Mouse (Mus musculus) left cerebral cortex, adult 8-10 months (tissue): ENCODE results near the gene Clcn5. TPM values are rescaled to one million over a fixed set of nuclear protein-coding genes. Genes with fewer than 3 reads are reported as not detected.
A peak's percentile ranks its signal among the peaks of the same experiment; 100 is the strongest.

Experiments
- DNase-seq, 2 experiments: peaks; one replicate each; pipeline ENCODE4 v3.0.0; 2022; ENCODE audit warnings: low spot score in 2 of 2
- total RNA-seq, 4 experiments: library from RNA; stranded (reverse); gene quantifications; 2 replicates each; pipeline ENCODE4 v1.2.4; 2022

Gene Clcn5
- 10 to 100 TPM in 1 of 4 experiments, 1 to 10 TPM in 3; 8.3 to 10.4 (median 9.2) TPM for total RNA-seq

DNA sequence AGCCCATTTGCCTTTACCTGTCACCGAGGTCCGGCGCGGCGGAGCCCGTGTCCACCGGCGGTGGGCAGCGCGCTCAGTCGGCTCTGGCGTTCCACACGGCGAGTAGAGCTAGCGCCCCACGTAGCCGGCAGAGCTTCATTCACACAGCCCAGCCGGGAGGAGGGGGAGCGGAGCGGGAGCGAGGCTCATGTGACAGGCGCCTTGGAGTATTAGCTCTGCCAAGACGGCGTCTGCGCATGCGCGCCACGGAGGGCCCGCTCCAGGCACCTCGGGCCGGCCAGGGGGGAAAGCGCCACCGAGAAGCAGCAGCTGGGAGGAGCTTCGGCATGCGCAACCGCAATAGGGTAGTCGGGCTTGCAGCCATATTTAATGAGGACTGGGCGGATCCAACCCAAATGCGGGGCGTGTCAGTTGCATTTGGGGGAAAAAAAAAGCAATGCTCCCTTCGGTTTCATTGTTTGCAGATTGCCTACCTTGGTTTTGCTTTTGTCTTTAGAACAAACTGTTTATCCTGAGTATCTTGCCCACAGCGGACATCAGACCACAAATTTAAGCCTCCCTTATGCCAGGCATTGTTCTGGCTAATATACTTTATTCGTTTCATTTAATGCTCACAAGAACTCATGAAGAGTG lies at the start of gene Clcn5:
Gene Clcn5, minus strand, starts transcription at position 270 of the 633 bp plus-strand sequence.
- DNase-seq: peak; percentile 69 to 96

DNA sequence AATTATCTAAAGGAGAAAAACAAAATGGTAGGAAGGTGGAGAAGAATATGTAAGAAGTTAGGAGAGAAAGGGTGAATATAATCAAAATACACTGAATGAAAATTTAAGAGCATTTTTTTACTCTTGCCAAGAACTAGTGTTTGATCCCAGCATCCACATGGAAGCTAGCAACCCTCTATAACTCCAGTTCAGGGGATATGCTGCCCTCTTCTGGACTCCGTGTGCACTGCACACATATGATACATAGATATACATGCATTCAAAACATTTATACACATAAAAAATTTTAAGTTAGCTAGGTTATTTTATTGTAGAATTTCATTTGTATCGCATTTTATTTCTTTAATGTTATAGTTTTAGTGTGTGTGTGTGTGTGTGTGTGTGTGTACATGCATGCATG lies 6.3 kb upstream of the Clcn5 start:
- DNase-seq: no peak

DNA sequence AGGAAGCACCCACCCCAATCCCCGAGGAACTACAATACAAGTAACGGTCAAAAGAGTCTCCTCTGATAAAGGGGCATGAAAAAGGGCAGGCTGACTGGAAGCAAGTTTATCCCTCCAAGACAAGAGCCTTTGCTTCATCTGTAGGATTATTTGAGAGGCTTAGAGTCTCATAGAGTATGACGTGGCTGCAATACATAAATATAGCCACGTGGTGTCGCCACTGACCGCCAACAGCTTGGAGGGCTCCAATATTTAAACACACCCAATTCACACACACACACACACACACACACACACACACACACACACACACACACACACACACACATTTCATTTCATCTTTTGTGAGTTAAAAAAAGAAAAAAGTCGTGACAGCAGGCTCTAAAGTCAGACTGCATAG lies 3.1 kb upstream of the Clcn5 start:
- DNase-seq: peak; percentile 36 to 56

DNA sequence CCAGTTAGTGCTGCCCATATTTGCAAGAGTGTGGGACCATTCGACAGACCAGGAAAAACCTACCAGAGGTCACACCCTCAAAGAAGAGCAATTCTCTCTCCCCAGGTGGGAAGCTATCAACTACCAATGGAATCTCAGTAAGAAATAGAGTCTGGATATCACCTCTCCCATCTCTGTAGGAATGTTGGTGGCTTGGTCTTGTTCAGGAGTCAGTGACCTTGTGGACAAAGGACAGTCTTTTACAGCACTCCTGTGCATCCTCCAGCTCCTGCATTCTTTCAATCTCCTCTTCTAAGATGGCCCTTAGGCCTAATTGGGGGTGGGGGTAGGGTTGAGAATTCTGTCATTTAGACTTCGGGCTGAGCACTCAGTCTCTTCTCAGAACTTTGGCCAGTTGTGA lies 1.4 kb upstream of the Clcn5 start:
- no peak for DNase-seq

DNA sequence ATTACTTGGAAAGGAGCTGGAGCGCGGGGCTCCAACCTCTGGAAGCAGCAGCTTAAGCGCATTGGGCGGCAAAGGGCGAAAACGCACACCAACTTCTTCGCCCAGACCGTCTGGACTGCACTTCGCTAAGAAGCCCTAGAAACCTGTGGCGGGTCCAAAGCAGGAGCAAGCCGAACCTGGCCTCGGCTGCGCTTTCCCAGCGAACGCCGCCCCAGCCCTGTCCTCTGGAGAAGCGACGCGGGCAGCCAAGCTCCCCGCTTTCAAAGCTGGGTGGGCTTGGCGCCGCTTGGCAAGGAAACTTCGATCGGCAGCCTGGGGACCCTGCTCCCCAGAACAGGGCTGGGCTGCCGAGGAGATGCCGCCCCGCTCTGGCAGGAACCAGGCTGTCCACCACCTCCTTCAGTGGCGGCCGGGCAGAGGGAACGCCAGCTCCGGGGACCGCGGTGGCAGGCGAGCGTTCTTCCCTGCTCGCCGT lies 570 bp downstream of the Clcn5 start:
- DNase-seq: no peak

DNA sequence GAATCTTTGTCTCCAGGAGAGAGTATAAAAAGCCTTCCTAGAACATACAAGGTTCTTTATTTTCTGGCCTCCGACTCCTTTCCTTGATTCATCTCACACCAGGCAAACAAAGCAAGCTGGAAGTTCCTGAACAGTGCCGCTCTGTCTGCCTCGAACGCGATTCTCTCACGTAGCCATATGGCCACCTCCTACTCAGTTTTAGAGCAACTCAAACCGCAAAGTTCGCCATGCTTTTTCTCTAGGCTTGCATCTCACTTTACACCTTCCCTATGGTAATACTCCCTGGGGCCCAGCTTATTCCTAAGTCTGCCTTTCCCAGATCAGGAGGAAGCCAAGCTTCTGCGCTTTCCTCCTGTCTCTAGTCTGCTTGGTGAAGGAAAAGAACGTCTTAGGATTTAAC lies 4.0 kb downstream of the Clcn5 start:
- peak in 1 of 2 experiments; percentile 61 for DNase-seq

DNA sequence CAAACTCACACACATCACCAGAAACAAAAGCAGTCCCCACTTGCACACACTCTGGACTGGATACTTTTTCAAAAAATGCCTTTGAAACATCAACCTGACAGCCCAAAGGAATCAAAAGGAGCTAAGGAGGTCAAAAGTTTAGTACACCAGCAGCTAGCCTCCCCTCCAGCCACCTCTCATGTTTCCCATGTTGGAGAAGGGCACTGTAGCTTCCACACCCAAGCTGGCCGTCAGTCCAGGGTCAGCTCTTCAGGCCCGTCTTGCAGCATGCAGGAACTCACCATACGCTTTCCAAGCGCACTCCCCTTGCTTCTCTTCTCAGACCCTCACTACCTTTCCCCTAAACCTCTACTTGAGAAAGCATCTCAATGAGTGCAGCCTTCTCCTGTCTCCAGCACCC lies 4.5 kb downstream of the Clcn5 start:
- DNase-seq: no peak

DNA sequence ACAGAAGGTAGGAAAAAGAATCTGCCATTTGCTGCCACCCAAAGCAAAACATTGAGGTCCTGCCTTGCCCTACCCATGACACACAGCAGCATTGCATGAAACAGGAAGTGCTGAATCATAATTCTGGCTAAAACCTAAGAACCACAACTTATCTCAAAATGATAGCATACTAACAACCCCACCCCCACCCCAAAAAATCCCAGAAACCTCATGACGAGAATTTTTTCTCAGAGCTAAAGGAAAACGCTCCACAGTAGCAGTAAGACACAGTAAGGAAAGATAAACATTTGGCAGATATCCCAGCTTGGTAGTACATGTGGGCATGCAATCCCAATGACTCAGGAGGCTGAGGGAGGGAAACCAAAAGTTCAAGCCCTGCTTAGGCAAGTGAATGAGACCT lies 10.9 kb downstream of the Clcn5 start:
- DNase-seq: no peak

DNA sequence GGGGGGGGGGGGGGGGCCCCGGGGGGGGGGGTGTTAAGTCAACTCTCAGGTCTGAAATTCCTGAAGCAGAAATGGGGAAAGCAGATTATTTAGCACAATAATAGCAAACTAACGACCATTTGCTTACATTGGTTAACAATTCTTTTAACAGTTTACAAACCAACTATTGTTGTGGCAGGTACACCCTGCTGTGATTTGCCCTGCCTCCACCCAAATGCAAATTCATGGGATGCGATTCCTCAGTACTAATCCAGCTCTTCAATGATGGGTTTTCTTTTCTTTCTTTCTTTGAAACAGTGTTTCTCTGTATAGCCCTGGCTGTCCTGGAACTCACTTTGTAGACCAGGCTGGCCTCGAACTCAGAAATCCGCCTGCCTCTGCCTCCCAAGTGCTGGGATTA lies 12.3 kb downstream of the Clcn5 start:
- DNase-seq: no peak

DNA sequence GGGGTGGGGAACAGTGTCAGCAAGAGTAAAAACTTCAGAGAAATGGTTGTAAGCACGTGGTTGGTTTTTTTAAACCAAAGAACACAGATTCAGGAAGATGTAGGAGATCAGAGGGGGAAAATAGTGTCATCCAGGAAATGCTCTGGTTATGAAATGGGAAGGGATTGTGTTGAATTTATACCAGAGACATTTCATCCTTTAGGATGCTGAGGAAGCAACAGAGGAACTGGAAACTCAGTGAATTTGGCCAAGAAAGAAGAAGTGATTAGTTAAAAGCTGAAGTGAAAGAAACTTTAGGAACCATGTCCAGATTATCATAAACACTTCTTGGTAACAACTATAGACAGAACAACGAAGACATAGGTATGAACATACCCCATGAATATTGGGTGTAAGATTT lies 26.2 kb downstream of the Clcn5 start:
- DNase-seq: no peak

DNA sequence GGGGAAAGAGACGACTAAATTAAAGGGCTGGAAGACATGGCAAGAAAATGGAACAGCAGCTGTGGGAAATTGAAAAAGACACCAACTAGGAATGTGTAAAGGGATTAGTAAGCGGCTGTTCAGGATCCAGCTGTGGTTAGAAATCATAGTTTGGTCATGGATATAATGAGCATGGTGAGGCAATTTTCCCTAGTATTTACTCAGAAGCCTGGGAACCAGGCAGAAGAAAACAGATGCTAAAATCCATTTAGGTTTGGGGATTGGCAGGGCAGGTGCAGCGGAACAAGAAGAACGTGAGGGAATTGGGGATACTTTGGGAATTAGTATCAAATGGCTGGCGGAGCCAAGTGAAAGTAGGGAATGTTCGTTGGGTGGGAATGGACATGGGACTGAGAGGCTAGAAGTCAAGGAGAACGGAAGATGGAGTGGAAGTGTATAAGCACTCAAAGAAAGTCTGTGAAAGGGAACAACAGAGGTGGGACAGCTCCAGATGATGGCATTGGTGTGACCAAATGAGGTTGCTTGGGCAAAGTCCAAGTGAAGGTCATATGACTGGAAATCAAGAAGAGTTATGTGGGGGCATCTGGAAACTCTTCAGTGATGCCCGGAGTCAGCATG lies 26.9 kb downstream of the Clcn5 start:
- DNase-seq: no peak

DNA sequence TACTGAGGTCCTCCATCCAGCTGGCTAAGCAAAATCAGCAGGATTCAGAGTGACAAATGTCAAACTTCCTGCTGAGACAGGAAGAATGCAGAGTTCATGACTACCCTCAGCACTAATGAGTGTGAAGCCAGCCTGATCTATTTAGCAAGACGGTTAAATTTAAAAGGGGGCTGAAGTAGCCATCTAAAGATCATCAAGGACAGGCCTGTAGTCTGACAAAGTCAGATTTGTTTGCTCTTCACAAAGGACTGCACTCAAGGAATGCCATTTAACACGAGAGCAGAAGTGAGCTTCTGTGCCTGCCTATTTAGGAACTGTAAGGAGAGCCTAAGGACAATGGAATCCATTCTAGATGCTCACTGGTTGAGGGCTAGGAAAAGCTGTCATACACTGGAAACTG lies 30.2 kb downstream of the Clcn5 start:
- DNase-seq: no peak

DNA sequence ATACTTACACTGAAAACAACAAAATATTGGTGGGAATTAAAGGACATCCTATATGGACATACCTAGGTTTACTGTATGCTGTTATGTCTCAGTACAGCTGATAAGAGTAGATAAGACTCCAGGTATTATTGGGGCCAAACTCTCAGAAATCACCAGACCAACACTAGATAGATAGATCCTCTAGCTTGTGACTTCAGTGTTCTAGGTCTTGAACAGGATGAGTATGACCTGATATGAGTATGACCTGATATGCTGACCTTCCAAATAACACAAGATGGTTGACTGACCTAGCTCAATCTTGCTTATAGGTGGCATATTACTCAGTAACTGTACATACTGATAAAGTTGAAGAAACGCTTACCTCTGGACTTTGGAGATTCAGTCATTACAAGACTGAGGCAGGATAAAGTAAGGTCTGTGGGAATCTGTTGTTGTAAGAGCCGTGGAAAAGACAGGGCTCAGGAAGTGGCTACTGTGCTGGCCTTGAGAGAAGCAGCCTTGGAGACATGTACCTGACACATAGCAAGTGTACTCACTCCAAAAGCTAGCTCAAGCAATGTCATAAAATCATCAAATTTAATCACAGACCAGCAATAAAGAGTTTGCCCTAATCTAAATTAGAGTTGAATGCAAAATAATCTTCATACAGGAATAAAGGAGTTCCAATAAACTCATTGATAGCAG lies 32.0 kb downstream of the Clcn5 start:
- no peak for DNase-seq

DNA sequence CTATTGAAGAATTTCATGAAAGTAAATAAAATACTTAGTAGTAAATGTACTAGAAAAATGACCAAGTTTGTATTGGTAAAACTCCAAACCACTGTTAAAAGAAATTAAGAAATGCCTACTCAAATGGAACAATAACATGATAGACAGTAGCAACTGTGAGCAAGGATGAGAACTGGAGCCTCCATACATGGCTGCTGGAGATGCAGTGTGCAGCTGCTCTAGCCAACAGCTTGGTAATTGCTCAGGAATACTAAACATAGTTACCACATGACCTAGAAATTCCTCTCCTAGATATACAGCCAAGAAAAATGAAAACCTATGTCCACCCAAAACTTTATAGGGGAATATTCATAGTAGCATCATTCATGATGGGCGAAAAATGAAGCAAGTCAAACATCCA lies 36.5 kb downstream of the Clcn5 start:
- DNase-seq: no peak

DNA sequence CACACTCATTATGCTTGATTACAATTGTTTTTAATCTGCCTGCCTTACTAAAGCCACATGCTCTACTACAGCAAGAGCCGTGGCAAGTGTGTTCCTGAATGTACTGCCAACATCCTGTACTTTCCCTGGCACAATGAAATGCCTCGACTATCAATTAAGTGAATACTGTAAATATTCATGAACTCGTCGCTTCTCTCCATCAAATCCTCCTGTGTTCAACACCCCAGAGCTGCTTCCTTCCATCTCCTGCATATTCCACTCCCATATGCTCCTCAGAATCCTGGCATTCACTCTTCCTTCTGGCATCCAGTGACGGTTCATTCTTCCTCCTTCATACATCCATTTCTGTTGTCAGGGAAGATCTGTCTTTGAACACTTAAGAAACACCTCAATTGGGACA lies 39.4 kb downstream of the Clcn5 start:
- DNase-seq: no peak

DNA sequence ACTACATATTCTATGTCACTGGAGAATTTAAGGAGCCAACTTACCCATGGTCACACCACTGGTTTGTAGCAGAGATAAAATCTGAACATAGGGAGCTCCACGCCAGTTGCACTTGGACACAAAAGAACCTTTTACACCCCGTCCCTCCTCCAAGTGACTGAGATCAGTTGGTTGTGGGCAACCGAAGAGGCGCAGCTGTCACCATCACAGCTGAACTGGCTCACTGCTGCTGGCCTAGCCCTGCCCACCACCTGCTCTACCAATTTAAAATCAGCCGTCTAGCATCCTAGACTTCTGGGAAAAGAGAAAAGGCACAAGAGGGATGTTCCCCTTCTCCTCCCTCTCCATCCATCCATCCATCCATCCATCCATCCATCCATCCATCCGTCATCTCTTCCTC lies 42.6 kb downstream of the Clcn5 start:
- no peak for DNase-seq

DNA sequence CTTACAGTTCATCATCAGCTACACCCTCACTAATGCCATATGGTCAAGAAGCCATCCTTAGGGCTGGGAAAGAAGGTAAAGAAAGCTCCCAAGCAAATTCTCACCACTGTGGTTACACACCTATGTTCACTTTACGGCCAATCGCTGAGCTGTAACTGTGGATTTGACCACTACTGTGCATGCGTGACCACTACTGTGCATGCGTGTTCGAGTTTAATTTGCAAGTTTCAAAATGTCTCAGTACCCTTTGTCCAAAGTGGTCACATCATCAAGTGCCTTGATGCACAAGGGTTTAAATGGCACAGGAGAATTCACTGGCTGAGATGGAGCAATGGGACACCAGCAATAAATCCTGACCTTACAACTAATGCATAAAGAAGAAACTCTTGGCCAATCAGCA lies 58.0 kb downstream of the Clcn5 start:
- DNase-seq: no peak

DNA sequence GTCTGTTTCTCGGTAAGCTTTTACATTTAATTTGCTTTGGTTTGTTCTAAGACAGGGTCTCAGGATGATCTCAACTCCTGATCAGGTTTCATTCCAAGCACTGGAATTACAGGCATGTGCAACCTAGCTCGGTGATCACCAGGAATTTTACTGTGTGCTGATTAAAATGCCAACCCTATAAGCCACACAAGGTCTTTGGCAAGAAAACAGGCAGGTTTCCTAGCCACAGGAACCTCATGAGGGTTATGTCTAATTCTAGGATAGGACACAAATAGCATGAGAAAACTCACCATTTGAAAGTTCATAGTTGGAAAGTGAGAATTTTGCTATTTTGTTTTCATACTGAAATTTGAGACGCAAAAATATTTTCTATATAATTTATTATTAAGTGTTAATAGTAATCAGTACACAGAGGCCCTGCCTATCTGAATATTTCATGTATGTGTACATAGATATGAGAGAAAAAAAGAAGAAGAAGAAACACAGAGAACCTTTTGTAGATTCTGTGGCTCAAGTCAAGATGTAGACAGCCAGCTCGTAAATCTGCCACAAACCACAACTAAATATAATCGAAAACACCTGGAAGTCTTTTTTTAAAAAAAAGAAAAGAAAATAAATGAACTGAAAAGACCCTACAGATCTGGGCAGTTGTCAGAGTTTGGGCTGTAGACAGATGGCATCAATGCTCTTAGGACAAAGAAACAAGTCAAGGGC lies 58.6 kb downstream of the Clcn5 start:
- DNase-seq: no peak

DNA sequence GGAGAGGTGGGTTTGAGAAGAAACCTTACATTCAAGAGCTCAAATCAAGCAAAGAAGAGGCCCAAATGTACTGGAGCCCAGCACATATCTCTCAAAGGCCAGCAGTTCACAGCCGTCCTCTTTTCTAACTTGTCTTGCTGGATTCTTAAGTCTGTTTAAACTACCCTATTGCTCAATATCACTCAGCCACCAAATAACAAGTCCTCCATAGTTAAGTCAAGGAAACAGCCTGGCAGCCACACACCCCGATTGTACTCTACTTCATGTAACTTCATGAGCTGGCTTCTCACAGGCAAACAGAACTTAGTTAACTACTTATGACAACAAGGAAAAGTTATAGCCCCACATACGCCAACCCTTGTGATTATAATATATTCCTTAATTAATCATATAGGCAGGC lies 59.4 kb downstream of the Clcn5 start:
- DNase-seq: no peak

DNA sequence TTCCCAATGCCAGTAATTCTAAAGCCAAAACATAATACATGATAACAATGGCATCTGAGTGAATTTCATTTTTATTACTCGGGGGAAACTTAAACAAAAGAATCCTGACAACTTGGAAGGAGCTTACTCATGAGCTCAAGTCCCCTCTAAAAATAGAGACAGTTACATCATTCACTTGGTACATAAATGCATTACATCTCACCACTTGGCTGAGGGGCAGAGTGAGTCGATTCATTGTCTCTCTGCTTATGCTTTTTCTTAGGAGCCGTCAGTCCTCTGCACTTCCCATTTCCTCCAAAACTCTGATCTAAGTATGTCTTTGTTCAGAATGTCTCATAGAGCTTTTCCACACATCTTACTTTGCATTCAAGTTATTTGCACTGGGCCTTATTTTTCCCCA lies 63.1 kb downstream of the Clcn5 start:
- DNase-seq: no peak

DNA sequence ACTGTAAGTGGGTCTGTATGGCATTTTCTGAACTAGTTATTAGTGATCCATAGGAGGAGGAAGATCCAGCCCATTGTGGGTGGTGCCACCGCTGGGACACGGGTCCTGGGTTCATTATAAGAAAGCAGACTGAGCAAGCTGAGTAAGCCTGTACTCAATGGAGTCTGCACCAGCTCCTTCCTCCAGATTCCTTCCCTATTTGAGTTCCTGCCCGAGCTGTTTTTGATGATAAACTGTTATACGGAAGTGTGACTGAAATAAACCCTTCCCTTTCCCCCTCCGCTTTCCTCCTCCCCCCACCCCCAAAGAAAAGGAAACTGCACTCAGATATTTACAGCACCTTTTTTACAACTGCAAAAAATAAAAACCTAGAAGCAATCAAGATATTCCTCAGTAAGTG lies 115.1 kb downstream of the Clcn5 start:
- DNase-seq: no peak

DNA sequence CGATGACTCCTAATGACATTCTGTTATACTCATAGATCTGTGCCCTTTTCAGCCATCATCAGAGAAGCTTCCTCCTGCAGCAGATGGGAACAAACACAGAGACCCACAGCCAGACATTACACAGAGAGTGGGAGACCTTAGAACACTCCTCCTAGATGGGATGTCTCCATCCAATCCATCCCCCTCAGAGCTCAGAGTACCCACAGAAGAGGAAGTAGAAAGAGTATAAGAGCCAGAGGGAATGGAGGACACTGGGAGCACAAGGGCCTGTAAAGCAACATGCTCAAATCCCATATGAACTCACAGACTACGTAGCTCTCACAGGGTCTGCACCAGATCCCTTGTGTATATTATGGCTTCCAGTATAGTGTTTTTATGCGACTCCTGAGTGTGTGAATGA lies 115.6 kb downstream of the Clcn5 start:
- DNase-seq: no peak
